Mouse (Mus musculus) G1E (cell line): ENCODE data around the gene Ngdn.

Source experiments
- CTCF ChIP-seq: IDR thresholded peaks from 2 replicates; pipeline ENCODE4 v1.5.1; 2012; ENCODE audit warnings: low read depth, low read length, inconsistent platforms, mixed read lengths
- GATA2 ChIP-seq: IDR thresholded peaks from 2 replicates; pipeline ENCODE4 v1.6.1; 2012; ENCODE audit warnings: low read depth, low read length, inconsistent platforms, borderline replicate concordance
- POLR2AphosphoS5 ChIP-seq: IDR thresholded peaks from 2 replicates; pipeline ENCODE4 v1.6.1; 2012; ENCODE audit warnings: low read depth, low read length, inconsistent platforms; ENCODE audit not compliant: insufficient replicate concordance
- TAL1 ChIP-seq: conservative IDR thresholded peaks from 2 replicates; pipeline ENCODE4 v1.6.1; 2012; ENCODE audit warnings: low read depth, low read length, inconsistent platforms, mixed read lengths

GRCm38 (mm10) chr14:55064481-55065370, 49.5 kb downstream of the Ngdn start:
- no peak for TF ChIP-seq CTCF
- no peak for TF ChIP-seq POLR2AphosphoS5
- no peak for TF ChIP-seq TAL1
- TF ChIP-seq GATA2 = no peak
